Mouse (Mus musculus): ENCODE results near the gene Gm10228. TPM values are rescaled to one million over a fixed set of nuclear protein-coding genes. Genes with fewer than 3 reads are reported as not detected.

Gm10228 gene
- under 1 TPM in 1 of 2 experiments, not detected in 1; 0.40 TPM for polyA plus RNA-seq (2017; shearing (Covaris generic))

GRCm38 (mm10) chr16:89041372-89041771, at the start of gene Gm10228:
Gene Gm10228 (minus strand): TSS chr16:89041472.

GRCm38 (mm10) chr16:89063902-89064301, 22.6 kb upstream of the Gm10228 start, which contains the start of gene 1110025L11Rik:
Gene 1110025L11Rik (minus strand): TSS chr16:89064002.

GRCm38 (mm10) chr16:89047783-89048182, 6.5 kb upstream of the Gm10228 start, which contains the start of gene Krtap6-5:
Gene Krtap6-5 (minus strand): TSS chr16:89047883.

GRCm38 (mm10) chr16:89031399-89031798, 9.9 kb downstream of the Gm10228 start, which contains the start of gene Krtap6-1:
Gene Krtap6-1 (plus strand): TSS chr16:89031699.

GRCm38 (mm10) chr16:89014984-89015383, 26.3 kb downstream of the Gm10228 start, which contains the start of gene Gm10229:
Gene Gm10229 (plus strand): TSS chr16:89015284.

GRCm38 (mm10) chr16:89010659-89011058, 30.6 kb downstream of the Gm10228 start, which contains the start of gene Krtap22-2:
Gene Krtap22-2 (minus strand): TSS chr16:89010759.

Other genes starting within 250 kb of the Gm10228 start
- not detected for gene Gm20741, start 229.3 kb downstream of the Gm10228 start, polyA plus RNA-seq (2017; shearing (Covaris generic))
- gene Krtap15, start 221.3 kb downstream of the Gm10228 start, polyA plus RNA-seq (2017; shearing (Covaris generic)): not detected
- not detected for gene Krtap14, start 215.3 kb downstream of the Gm10228 start, polyA plus RNA-seq (2017; shearing (Covaris generic))
- 1 to 10 TPM in 1 of 2 experiments, not detected in 1; 1.2 TPM for gene Krtap19-1, start 172.1 kb downstream of the Gm10228 start, polyA plus RNA-seq (2017; shearing (Covaris generic))
- gene Krtap19-2, start 167.2 kb downstream of the Gm10228 start, polyA plus RNA-seq (2017; shearing (Covaris generic)): not detected
- gene Krtap19-3, start 163.4 kb downstream of the Gm10228 start, polyA plus RNA-seq (2017; shearing (Covaris generic)): under 1 TPM in 1 of 2 experiments, not detected in 1; 0.31 TPM
- not detected for gene Krtap19-4, start 156.4 kb downstream of the Gm10228 start, polyA plus RNA-seq (2017; shearing (Covaris generic))
- gene Krtap19-5, start 145.0 kb downstream of the Gm10228 start, polyA plus RNA-seq (2017; shearing (Covaris generic)): not detected
- gene Krtap19-9b, start 109.2 kb downstream of the Gm10228 start, polyA plus RNA-seq (2017; shearing (Covaris generic)): not detected
- 1 to 10 TPM in 1 of 2 experiments, not detected in 1; 1.1 TPM for gene Krtap16-3, start 78.6 kb downstream of the Gm10228 start, polyA plus RNA-seq (2017; shearing (Covaris generic))
- not detected for gene Krtap22-2, start 30.7 kb downstream of the Gm10228 start, polyA plus RNA-seq (2017; shearing (Covaris generic))
- not detected for gene Gm10229, start 26.2 kb downstream of the Gm10228 start, polyA plus RNA-seq (2017; shearing (Covaris generic))
- gene Krtap6-1, start 9.8 kb downstream of the Gm10228 start, polyA plus RNA-seq (2017; shearing (Covaris generic)): not detected
- gene Krtap6-5, start 6.4 kb upstream of the Gm10228 start, polyA plus RNA-seq (2017; shearing (Covaris generic)): not detected
- gene 1110025L11Rik, start 22.5 kb upstream of the Gm10228 start, polyA plus RNA-seq (2017; shearing (Covaris generic)): not detected
- gene Krtap6-3, start 42.5 kb upstream of the Gm10228 start, polyA plus RNA-seq (2017; shearing (Covaris generic)): not detected
- gene Gm6358, start 99.4 kb upstream of the Gm10228 start, polyA plus RNA-seq (2017; shearing (Covaris generic)): not detected
- not detected for gene Gm10061, start 109.6 kb upstream of the Gm10228 start, polyA plus RNA-seq (2017; shearing (Covaris generic))
- gene Gm9789, start 116.5 kb upstream of the Gm10228 start, polyA plus RNA-seq (2017; shearing (Covaris generic)): not detected
- gene Gm7735, start 128.0 kb upstream of the Gm10228 start, polyA plus RNA-seq (2017; shearing (Covaris generic)): not detected
- gene 1110057P08Rik, start 133.3 kb upstream of the Gm10228 start, polyA plus RNA-seq (2017; shearing (Covaris generic)): not detected
- not detected for gene Krtap20-2, start 164.4 kb upstream of the Gm10228 start, polyA plus RNA-seq (2017; shearing (Covaris generic))